Mouse (Mus musculus): ENCODE measurements around the gene Evx2. TPM values are rescaled to one million over a fixed set of nuclear protein-coding genes. Genes with fewer than 3 reads are reported as not detected.

The Evx2 gene
- polyA plus RNA-seq, 1 experiment from 2014 or later: 0.42 TPM

GRCm38 (mm10) chr2:74686988-74687697 is 27.8 kb upstream of the Evx2 start:
- WGBS: under 1% methylated on average over 27 of the region's 27 CpGs
- Histone ChIP-seq H3K27me3 (replicated peaks) (peaks cover 52% of the 10 kb centered on the region), H3K4me1 (peaks cover 18% of the 10 kb centered on the region), H3K4me2 (peak overlapping the region; percentile 48), H3K9ac (replicated peaks) (peak overlapping the region; percentile 31), H3K27ac (replicated peaks) (peak overlapping the region; percentile 70), H3K4me3 (replicated peaks) (peak overlapping the region; percentile 39), H3K36me3 (no peaks in the 10 kb centered on the region), H3K9me3 (replicated peaks) (no peaks in the 10 kb centered on the region)
- no peak for ATAC-seq (ENCODE audit: low FRiP score)

- Histone ChIP-seq H3K9ac (replicated peaks) (peak overlapping the region; percentile 31; the same call in 1 of the 2 replicates), H3K4me1 (peaks cover 20% of the 10 kb centered on the region), H3K27ac (replicated peaks) (peak overlapping the region; percentile 70; the same call in 1 of the 2 replicates), H3K4me2 (peak overlapping the region; percentile 48), H3K9me3 (replicated peaks) (no peaks in the 10 kb centered on the region), H3K36me3 (no peaks in the 10 kb centered on the region), H3K27me3 (replicated peaks) (peaks cover 52% of the 10 kb centered on the region), H3K4me3 (replicated peaks) (peak overlapping the region; percentile 39)
- 3% methylated on average over 17 of the region's 17 CpGs for WGBS
- no peak for ATAC-seq (ENCODE audit: low FRiP score)
These were observed 27.1 kb upstream of the Evx2 start for GRCm38 (mm10) chr2:74686301-74686987.

- Histone ChIP-seq H3K4me2 (peak overlapping the region; percentile 53), H3K9me3 (replicated peaks) (no peaks in the 10 kb centered on the region), H3K4me1 (peaks cover 14% of the 10 kb centered on the region), H3K27me3 (replicated peaks) (peaks cover 58% of the 10 kb centered on the region), H3K27ac (replicated peaks) (no peak overlapping the region), H3K36me3 (no peaks in the 10 kb centered on the region), H3K4me3 (replicated peaks) (peak overlapping the region; percentile 15), H3K9ac (replicated peaks) (no peak overlapping the region)
- ATAC-seq (ENCODE audit: low FRiP score): no peak
- 11% methylated on average over 4 of the region's 4 CpGs for WGBS
These were observed 25.8 kb upstream of the Evx2 start for GRCm38 (mm10) chr2:74685059-74685603.

- Histone ChIP-seq H3K9ac (replicated peaks) (0 out of 2 replicates have a peak overlapping the region, but pooled peaks have one; percentile 26), H3K9me3 (replicated peaks) (no peaks in the 10 kb centered on the region), H3K27ac (replicated peaks) (peak overlapping the region; percentile 81; the same call in 1 of the 2 replicates), H3K4me2 (peak overlapping the region; percentile 53), H3K27me3 (replicated peaks) (peaks cover 65% of the 10 kb centered on the region), H3K4me3 (replicated peaks) (peak overlapping the region; percentile 46), H3K36me3 (no peaks in the 10 kb centered on the region), H3K4me1 (peaks cover 14% of the 10 kb centered on the region)
- WGBS: 8% methylated on average over 12 of the region's 12 CpGs
- ATAC-seq (ENCODE audit: low FRiP score): no peak
These were observed 24.7 kb upstream of the Evx2 start for GRCm38 (mm10) chr2:74684106-74684505.

- Histone ChIP-seq H3K4me3 (replicated peaks) (peak overlapping the region; percentile 46), H3K27me3 (replicated peaks) (peaks cover 69% of the 10 kb centered on the region), H3K9me3 (replicated peaks) (no peaks in the 10 kb centered on the region), H3K27ac (replicated peaks) (peak overlapping the region; percentile 81), H3K4me1 (peaks cover 14% of the 10 kb centered on the region), H3K9ac (replicated peaks) (0 out of 2 replicates have a peak overlapping the region, but pooled peaks have one; percentile 26), H3K4me2 (peak overlapping the region; percentile 53), H3K36me3 (no peaks in the 10 kb centered on the region)
- no peak for ATAC-seq (ENCODE audit: low FRiP score)
- WGBS: 2% methylated on average over 18 of the region's 18 CpGs
These were observed 24.2 kb upstream of the Evx2 start for GRCm38 (mm10) chr2:74683471-74683951.

- H3K36me3 ChIP-seq: no peaks in the 10 kb centered on the region
- peak overlapping the region; percentile 47 for H3K9ac ChIP-seq (replicated peaks)
- no peak for ATAC-seq (ENCODE audit: low FRiP score)
- H3K9me3 ChIP-seq (replicated peaks): no peaks in the 10 kb centered on the region
- peaks cover 74% of the 10 kb centered on the region for H3K27me3 ChIP-seq (replicated peaks)
- H3K27ac ChIP-seq (replicated peaks): peak overlapping the region; percentile 81
- H3K4me1 ChIP-seq: peaks cover 14% of the 10 kb centered on the region
- peak overlapping the region; percentile 46 for H3K4me3 ChIP-seq (replicated peaks)
- under 1% methylated on average over 45 of the region's 51 CpGs for WGBS
- H3K4me2 ChIP-seq: peak overlapping the region; percentile 53
These were observed 23.4 kb upstream of the Evx2 start for GRCm38 (mm10) chr2:74682796-74683195.

- peak overlapping the region; percentile 46 for H3K4me3 ChIP-seq (replicated peaks)
- H3K4me2 ChIP-seq: peak overlapping the region; percentile 53
- WGBS: under 1% methylated on average over 73 of the region's 78 CpGs
- H3K27ac ChIP-seq (replicated peaks): peak overlapping the region; percentile 81
- ATAC-seq (ENCODE audit: low FRiP score): peak; percentile 48
- no peaks in the 10 kb centered on the region for H3K36me3 ChIP-seq
- H3K9ac ChIP-seq (replicated peaks): peak overlapping the region; percentile 47
- no peaks in the 10 kb centered on the region for H3K9me3 ChIP-seq (replicated peaks)
- H3K4me1 ChIP-seq: peaks cover 14% of the 10 kb centered on the region
- peaks cover 77% of the 10 kb centered on the region for H3K27me3 ChIP-seq (replicated peaks)
These were observed 22.5 kb upstream of the Evx2 start for GRCm38 (mm10) chr2:74681594-74682531.

GRCm38 (mm10) chr2:74680561-74681398 is 21.4 kb upstream of the Evx2 start:
- Histone ChIP-seq H3K4me1 (peaks cover 14% of the 10 kb centered on the region), H3K4me2 (peak overlapping the region; percentile 53), H3K4me3 (replicated peaks) (peak overlapping the region; percentile 46), H3K36me3 (no peaks in the 10 kb centered on the region), H3K27ac (replicated peaks) (peak overlapping the region; percentile 81), H3K9ac (replicated peaks) (peak overlapping the region; percentile 47; the same call in 1 of the 2 replicates), H3K9me3 (replicated peaks) (no peaks in the 10 kb centered on the region), H3K27me3 (replicated peaks) (peaks cover 85% of the 10 kb centered on the region)
- no peak for ATAC-seq (ENCODE audit: low FRiP score)
- WGBS: 4% methylated on average over 21 of the region's 21 CpGs

GRCm38 (mm10) chr2:74679980-74680379 is 20.6 kb upstream of the Evx2 start:
- Histone ChIP-seq H3K4me3 (replicated peaks) (peak overlapping the region; percentile 46), H3K9me3 (replicated peaks) (no peaks in the 10 kb centered on the region), H3K27me3 (replicated peaks) (peaks cover 87% of the 10 kb centered on the region), H3K9ac (replicated peaks) (0 out of 2 replicates have a peak overlapping the region, but pooled peaks have one; percentile 15), H3K27ac (replicated peaks) (peak overlapping the region; percentile 81), H3K4me2 (peak overlapping the region; percentile 53), H3K36me3 (no peaks in the 10 kb centered on the region), H3K4me1 (peaks cover 21% of the 10 kb centered on the region)
- ATAC-seq (ENCODE audit: low FRiP score): no peak
- WGBS: under 1% methylated on average over 23 of the region's 23 CpGs

- no peak for ATAC-seq (ENCODE audit: low FRiP score)
- Histone ChIP-seq H3K4me1 (peaks cover 21% of the 10 kb centered on the region), H3K36me3 (no peaks in the 10 kb centered on the region), H3K4me2 (peak overlapping the region; percentile 53), H3K27me3 (replicated peaks) (peaks cover 88% of the 10 kb centered on the region), H3K4me3 (replicated peaks) (peak overlapping the region; percentile 46), H3K9ac (replicated peaks) (0 out of 2 replicates have a peak overlapping the region, but pooled peaks have one; percentile 15), H3K9me3 (replicated peaks) (no peaks in the 10 kb centered on the region), H3K27ac (replicated peaks) (peak overlapping the region; percentile 81)
- 1% methylated on average over 26 of the region's 26 CpGs for WGBS
These were observed 20.2 kb upstream of the Evx2 start for GRCm38 (mm10) chr2:74679596-74679971.
